Mouse (Mus musculus): ENCODE measurements around the gene Dbnl. TPM values are rescaled to one million over a fixed set of nuclear protein-coding genes. Genes with fewer than 3 reads are reported as not detected.
"Not testable (repeated sequence)": the region's sequence is repeated elsewhere in the genome, so short reads cannot be mapped to it uniquely, and the experiment has no call there.

Gene Dbnl
- polyA plus RNA-seq, 1 experiment from 2014 or later: 86.7 TPM

DNA sequence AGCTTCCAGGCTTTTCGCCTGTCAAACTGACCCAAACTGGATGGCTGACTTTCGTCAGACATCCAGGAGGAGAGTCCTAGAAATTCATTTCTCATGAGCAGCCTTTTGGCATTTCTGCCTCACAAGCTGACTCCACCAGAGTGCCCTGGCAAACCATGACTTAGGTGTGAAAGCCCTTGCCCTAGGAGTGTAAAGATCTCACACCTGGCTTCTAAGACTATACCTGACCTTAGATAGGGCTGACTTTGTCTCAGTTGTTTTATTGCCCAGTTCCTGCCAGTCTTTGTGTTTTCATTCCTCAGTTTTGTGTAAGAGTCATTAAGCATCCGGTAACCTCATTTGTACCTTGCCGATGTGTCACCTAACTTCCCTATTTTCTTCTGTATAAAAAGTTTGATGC is 21.2 kb downstream of the Dbnl start:
- not testable (repeated sequence) for ATAC-seq (replicated peaks; ENCODE audit: extremely low read depth, insufficient read depth, low FRiP score); H3K27ac ChIP-seq (ENCODE audit: low read length); H3K36me3 ChIP-seq (ENCODE audit: control insufficient read depth, insufficient read depth); H3K4me2 ChIP-seq (ENCODE audit: low read depth, low read length); H3K4me1 ChIP-seq (ENCODE audit: control insufficient read depth, insufficient read depth, low read length); H3K9ac ChIP-seq (ENCODE audit: low read length); H3K9me3 ChIP-seq (replicated peaks; ENCODE audit: control insufficient read depth, low read length); H3K4me3 ChIP-seq (ENCODE audit: low read length); H3K27me3 ChIP-seq (ENCODE audit: control insufficient read depth, insufficient read depth, low read length)
- WGBS: 83% methylated on average over 4 of the region's 4 CpGs

- Histone ChIP-seq H3K4me1 (ENCODE audit: control insufficient read depth, insufficient read depth, low read length) (no peaks in the 10 kb centered on the region), H3K36me3 (ENCODE audit: control insufficient read depth, insufficient read depth) (no peaks in the 10 kb centered on the region), H3K27me3 (ENCODE audit: control insufficient read depth, insufficient read depth, low read length) (no peaks in the 10 kb centered on the region), H3K27ac (ENCODE audit: low read length) (no peak overlapping the region), H3K9ac (ENCODE audit: low read length) (no peak overlapping the region), H3K4me2 (ENCODE audit: low read depth, low read length) (no peak overlapping the region), H3K4me3 (ENCODE audit: low read length) (no peak overlapping the region), H3K9me3 (replicated peaks; ENCODE audit: control insufficient read depth, low read length) (no peaks in the 10 kb centered on the region)
- 76% methylated on average over 10 of the region's 10 CpGs for WGBS
- no peak for ATAC-seq (replicated peaks; ENCODE audit: extremely low read depth, insufficient read depth, low FRiP score)
Observed at GRCm38 (mm10) chr11:5813381-5813780, 25.1 kb downstream of the Dbnl start.

DNA sequence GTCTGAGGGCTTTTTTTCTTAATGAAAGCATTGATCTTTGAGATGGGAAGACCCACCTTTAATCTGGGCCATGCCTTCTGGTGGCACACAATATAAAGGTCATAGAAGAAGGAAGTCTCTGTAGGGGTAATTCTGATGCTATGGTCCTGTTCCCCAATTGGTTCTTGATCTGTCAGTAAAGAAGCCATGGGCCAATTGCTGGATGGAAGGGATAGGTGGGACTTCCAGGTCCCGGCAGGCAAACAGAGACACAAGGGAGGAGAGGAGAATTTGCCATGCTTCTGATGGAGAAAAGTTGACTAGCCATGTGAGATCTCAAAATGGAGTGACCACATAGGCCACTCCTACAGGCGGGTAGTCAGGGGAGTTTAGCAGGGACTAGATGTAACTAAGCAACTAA is 30.9 kb downstream of the Dbnl start:
- Histone ChIP-seq H3K9ac (ENCODE audit: low read length) (no peak overlapping the region), H3K4me3 (ENCODE audit: low read length) (no peak overlapping the region), H3K36me3 (ENCODE audit: control insufficient read depth, insufficient read depth) (no peaks in the 10 kb centered on the region), H3K9me3 (replicated peaks; ENCODE audit: control insufficient read depth, low read length) (no peaks in the 10 kb centered on the region), H3K4me1 (ENCODE audit: control insufficient read depth, insufficient read depth, low read length) (no peaks in the 10 kb centered on the region), H3K4me2 (ENCODE audit: low read depth, low read length) (no peak overlapping the region), H3K27ac (ENCODE audit: low read length) (no peak overlapping the region), H3K27me3 (ENCODE audit: control insufficient read depth, insufficient read depth, low read length) (no peaks in the 10 kb centered on the region)
- no peak for ATAC-seq (replicated peaks; ENCODE audit: extremely low read depth, insufficient read depth, low FRiP score)
- 67% methylated on average over 2 of the region's 2 CpGs for WGBS

DNA sequence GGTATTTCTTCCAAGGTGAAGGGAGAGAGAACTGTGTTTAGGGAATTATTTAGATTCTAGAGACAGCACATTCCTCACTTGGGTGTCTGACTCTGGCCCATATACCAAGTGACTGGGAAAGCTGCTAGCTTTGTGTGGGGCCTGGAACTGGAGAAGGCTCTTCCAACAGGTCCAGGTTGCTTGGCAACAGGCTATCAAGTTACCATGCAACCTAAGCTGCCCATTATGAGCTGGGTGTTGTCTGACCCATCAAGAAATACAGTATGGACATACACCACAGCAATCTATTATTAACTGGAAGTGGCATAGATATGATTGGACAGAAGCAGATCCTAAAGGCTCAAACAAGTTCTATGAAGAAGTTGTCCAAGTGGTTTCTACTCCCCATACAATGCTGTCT is 37.1 kb downstream of the Dbnl start:
- Histone ChIP-seq H3K9ac (ENCODE audit: low read length) (no peak overlapping the region), H3K36me3 (ENCODE audit: control insufficient read depth, insufficient read depth) (peaks cover 18% of the 10 kb centered on the region), H3K9me3 (replicated peaks; ENCODE audit: control insufficient read depth, low read length) (no peaks in the 10 kb centered on the region), H3K4me3 (ENCODE audit: low read length) (no peak overlapping the region), H3K4me1 (ENCODE audit: control insufficient read depth, insufficient read depth, low read length) (peaks cover 10% of the 10 kb centered on the region), H3K27ac (ENCODE audit: low read length) (no peak overlapping the region), H3K27me3 (ENCODE audit: control insufficient read depth, insufficient read depth, low read length) (no peaks in the 10 kb centered on the region), H3K4me2 (ENCODE audit: low read depth, low read length) (no peak overlapping the region)
- ATAC-seq (replicated peaks; ENCODE audit: extremely low read depth, insufficient read depth, low FRiP score): no peak

- peaks cover 35% of the 10 kb centered on the region for H3K36me3 ChIP-seq (ENCODE audit: control insufficient read depth, insufficient read depth)
- 80% methylated on average over 5 of the region's 5 CpGs for WGBS
- H3K27ac ChIP-seq (ENCODE audit: low read length): peak overlapping the region; percentile 53
Observed at GRCm38 (mm10) chr11:5827931-5828330, 39.6 kb downstream of the Dbnl start.

GRCm38 (mm10) chr11:5828509-5829191 is 40.4 kb downstream of the Dbnl start:
- H3K4me3 ChIP-seq (ENCODE audit: low read length): no peak overlapping the region
- peak overlapping the region; percentile 53 for H3K27ac ChIP-seq (ENCODE audit: low read length)
- 72% methylated on average over 11 of the region's 11 CpGs for WGBS
- no peak overlapping the region for H3K4me2 ChIP-seq (ENCODE audit: low read depth, low read length)
- H3K9ac ChIP-seq (ENCODE audit: low read length): no peak overlapping the region
- ATAC-seq (replicated peaks; ENCODE audit: extremely low read depth, insufficient read depth, low FRiP score): peak; percentile 56
- no peaks in the 10 kb centered on the region for H3K27me3 ChIP-seq (ENCODE audit: control insufficient read depth, insufficient read depth, low read length)
- H3K9me3 ChIP-seq (replicated peaks; ENCODE audit: control insufficient read depth, low read length): no peaks in the 10 kb centered on the region
- H3K4me1 ChIP-seq (ENCODE audit: control insufficient read depth, insufficient read depth, low read length): peaks cover 19% of the 10 kb centered on the region
- peaks cover 35% of the 10 kb centered on the region for H3K36me3 ChIP-seq (ENCODE audit: control insufficient read depth, insufficient read depth)

More at GRCm38 (mm10) chr11:5827931-5828330, 39.6 kb downstream of the Dbnl start:
- peaks cover 19% of the 10 kb centered on the region for H3K4me1 ChIP-seq (ENCODE audit: control insufficient read depth, insufficient read depth, low read length)
- H3K4me2 ChIP-seq (ENCODE audit: low read depth, low read length): no peak overlapping the region
- no peak overlapping the region; the same call in 1 of the 2 replicates for H3K9ac ChIP-seq (ENCODE audit: low read length)
- H3K9me3 ChIP-seq (replicated peaks; ENCODE audit: control insufficient read depth, low read length): no peaks in the 10 kb centered on the region
- H3K27me3 ChIP-seq (ENCODE audit: control insufficient read depth, insufficient read depth, low read length): no peaks in the 10 kb centered on the region
- H3K4me3 ChIP-seq (ENCODE audit: low read length): no peak overlapping the region
- no peak for ATAC-seq (replicated peaks; ENCODE audit: extremely low read depth, insufficient read depth, low FRiP score)

DNA sequence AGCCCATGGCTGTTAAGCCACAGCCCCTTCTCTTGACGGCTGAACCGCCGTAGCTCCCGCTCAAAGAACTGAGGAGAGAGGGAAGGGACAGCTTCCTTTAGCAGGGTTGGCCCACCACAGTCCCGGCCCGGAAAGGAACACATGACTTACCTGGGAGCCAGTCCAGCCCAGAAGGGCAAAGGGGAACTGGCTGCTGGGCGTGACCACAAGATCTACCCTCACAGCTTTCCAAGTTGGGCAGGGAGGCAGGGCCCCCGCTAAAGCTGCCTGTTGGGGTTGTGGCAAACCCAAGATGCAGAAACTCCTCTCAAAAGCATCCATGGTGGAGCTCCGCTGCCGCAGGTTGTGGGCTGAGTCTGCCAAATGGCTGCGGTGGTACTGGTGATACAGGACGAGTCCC is 41.0 kb downstream of the Dbnl start:
- Histone ChIP-seq H3K27ac (ENCODE audit: low read length) (peak overlapping the region; percentile 13; the same call in 1 of the 2 replicates), H3K4me2 (ENCODE audit: low read depth, low read length) (no peak overlapping the region), H3K9ac (ENCODE audit: low read length) (no peak overlapping the region), H3K36me3 (ENCODE audit: control insufficient read depth, insufficient read depth) (peaks cover 38% of the 10 kb centered on the region), H3K9me3 (replicated peaks; ENCODE audit: control insufficient read depth, low read length) (no peaks in the 10 kb centered on the region), H3K27me3 (ENCODE audit: control insufficient read depth, insufficient read depth, low read length) (no peaks in the 10 kb centered on the region), H3K4me3 (ENCODE audit: low read length) (no peak overlapping the region), H3K4me1 (ENCODE audit: control insufficient read depth, insufficient read depth, low read length) (peaks cover 19% of the 10 kb centered on the region)
- 85% methylated on average over 12 of the region's 12 CpGs for WGBS
- ATAC-seq (replicated peaks; ENCODE audit: extremely low read depth, insufficient read depth, low FRiP score): no peak

- Histone ChIP-seq H3K9ac (ENCODE audit: low read length) (no peak overlapping the region), H3K4me3 (ENCODE audit: low read length) (no peak overlapping the region), H3K9me3 (replicated peaks; ENCODE audit: control insufficient read depth, low read length) (no peaks in the 10 kb centered on the region), H3K27me3 (ENCODE audit: control insufficient read depth, insufficient read depth, low read length) (no peaks in the 10 kb centered on the region), H3K36me3 (ENCODE audit: control insufficient read depth, insufficient read depth) (peaks cover 23% of the 10 kb centered on the region; the same call in 1 of the 2 replicates), H3K4me2 (ENCODE audit: low read depth, low read length) (no peak overlapping the region), H3K27ac (ENCODE audit: low read length) (no peak overlapping the region), H3K4me1 (ENCODE audit: control insufficient read depth, insufficient read depth, low read length) (peaks cover 16% of the 10 kb centered on the region)
- 71% methylated on average over 9 of the region's 9 CpGs for WGBS
- ATAC-seq (replicated peaks; ENCODE audit: extremely low read depth, insufficient read depth, low FRiP score): no peak
Observed at GRCm38 (mm10) chr11:5834506-5834905, 46.2 kb downstream of the Dbnl start.

DNA sequence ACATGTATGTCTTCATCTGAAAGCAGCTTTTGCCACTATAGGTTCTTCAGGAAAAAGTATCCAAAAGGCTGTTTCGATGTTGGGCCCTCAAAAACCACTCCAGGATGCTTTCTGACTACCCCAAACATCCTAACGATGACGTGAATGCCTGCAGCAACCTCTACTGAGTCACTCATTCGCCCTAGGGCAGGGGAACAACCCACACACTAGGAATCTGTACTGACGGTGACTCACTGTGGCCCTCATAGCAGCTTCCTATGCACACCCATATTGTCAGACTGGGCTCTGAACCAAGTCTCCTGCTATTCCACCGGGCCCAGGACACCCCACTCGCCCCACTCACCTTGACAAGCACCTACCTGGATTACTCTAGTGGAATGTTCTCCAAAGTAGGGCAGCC is 46.8 kb downstream of the Dbnl start:
- no peak overlapping the region for H3K9ac ChIP-seq (ENCODE audit: low read length)
- peaks cover 16% of the 10 kb centered on the region for H3K4me1 ChIP-seq (ENCODE audit: control insufficient read depth, insufficient read depth, low read length)
- H3K9me3 ChIP-seq (replicated peaks; ENCODE audit: control insufficient read depth, low read length): no peaks in the 10 kb centered on the region
- no peak overlapping the region for H3K4me3 ChIP-seq (ENCODE audit: low read length)
- peaks cover 22% of the 10 kb centered on the region; the same call in 1 of the 2 replicates for H3K36me3 ChIP-seq (ENCODE audit: control insufficient read depth, insufficient read depth)
- no peak overlapping the region for H3K27ac ChIP-seq (ENCODE audit: low read length)
- no peak overlapping the region for H3K4me2 ChIP-seq (ENCODE audit: low read depth, low read length)
- ATAC-seq (replicated peaks; ENCODE audit: extremely low read depth, insufficient read depth, low FRiP score): no peak
- no peaks in the 10 kb centered on the region for H3K27me3 ChIP-seq (ENCODE audit: control insufficient read depth, insufficient read depth, low read length)
- 86% methylated on average over 7 of the region's 7 CpGs for WGBS
